Mouse (Mus musculus) small intestine, adult 2 months (tissue): Measurements from ENCODE around the gene Zfp763.

Experiments used
- CTCF ChIP-seq: fragments of 200-500 bp; IDR thresholded peaks from 2 replicates; pipeline ENCODE4 v1.5.1; 2012; ENCODE audit warnings: low read depth, mild to moderate bottlenecking, control low read depth, inconsistent platforms, low read length, moderate library complexity, mixed read lengths; ENCODE audit not compliant: insufficient replicate concordance, insufficient read length; ENCODE audit errors: extremely low read depth
- POLR2A ChIP-seq: fragments of 200-500 bp; IDR thresholded peaks from 2 replicates; pipeline ENCODE4 v1.6.1; 2012; ENCODE audit warnings: low read depth, mild to moderate bottlenecking, control low read depth, inconsistent platforms, low read length, moderate library complexity

DNA sequence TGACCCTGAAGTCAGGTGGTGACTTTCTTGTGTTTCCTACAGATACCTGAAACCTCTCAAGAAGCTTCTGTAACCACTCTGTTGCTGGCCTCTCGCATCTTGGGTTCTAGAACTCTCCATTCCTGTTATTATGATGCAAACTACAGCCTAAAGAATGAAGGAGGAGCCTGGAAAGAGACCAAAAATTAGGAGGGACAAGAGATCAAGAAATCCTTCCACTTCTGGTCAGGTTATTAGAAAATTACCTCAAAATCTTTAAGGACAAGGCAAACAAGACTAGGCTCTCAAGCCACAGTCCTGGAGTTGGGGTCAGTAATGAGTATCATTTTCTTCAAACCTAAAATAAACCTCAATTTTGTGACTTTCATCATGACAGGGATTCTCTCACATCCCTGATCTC is 34.8 kb upstream of the Zfp763 start, which contains the start of gene 4921501E09Rik:
- no peak for TF ChIP-seq CTCF
- TF ChIP-seq POLR2A = no peak
